Mouse (Mus musculus): ENCODE measurements around the gene Map7. TPM values are rescaled to one million over a fixed set of nuclear protein-coding genes. Genes with fewer than 3 reads are reported as not detected.

Gene Map7
- polyA plus RNA-seq (2015; fragmentation: Nextera tagmentation; extraction: Ambion mirVana): 6.4 and 7.2 TPM in 2 replicates

GRCm38 (mm10) chr10:20148130-20148772 is at the start of gene Map7:
TSS of gene Map7 (plus strand) at chr10:20148471.
- Histone ChIP-seq H3K4me3 (peak within 1 kb of the TSS; percentile 61), H3K4me1 (replicated peaks) (peaks cover 12% of the 10 kb centered on the region), H3K36me3 (no peaks in the 10 kb centered on the region), H3K4me2 (peak within 1 kb of the TSS; percentile 95), H3K9me3 (replicated peaks) (no peaks in the 10 kb centered on the region), H3K27ac (peak within 1 kb of the TSS; percentile 59), H3K27me3 (peaks cover 16% of the 10 kb centered on the region; the same call in 1 of the 2 replicates), H3K9ac (peak within 1 kb of the TSS; percentile 79)
- WGBS: 5% methylated on average over 51 of the region's 51 CpGs
- ATAC-seq (replicated peaks; ENCODE audit: insufficient number of reproducible peaks, insufficient read depth, low FRiP score, low read depth): no peak; the same call in 1 of the 2 replicates

DNA sequence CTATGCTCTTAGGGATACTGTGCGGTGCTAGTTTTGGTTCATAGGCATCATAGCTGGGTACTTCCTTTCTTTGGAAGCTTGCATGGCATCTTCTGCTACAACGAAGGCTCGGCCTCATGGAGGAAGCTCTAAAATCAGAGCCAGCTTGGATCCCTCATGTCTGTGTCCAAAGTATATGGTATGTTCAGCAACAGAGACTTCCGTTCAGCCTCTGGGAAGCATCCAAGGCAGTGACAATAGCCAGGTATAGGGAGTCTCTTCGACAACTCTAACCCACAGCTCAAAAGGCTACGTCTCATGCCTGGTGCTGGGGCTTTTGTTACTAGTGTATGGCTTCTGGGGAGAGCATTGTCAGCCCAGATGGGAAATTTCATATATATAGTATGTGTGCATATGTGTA is 46.8 kb upstream of the Map7 start:
- H3K9me3 ChIP-seq (replicated peaks): no peaks in the 10 kb centered on the region
- no peak overlapping the region for H3K4me3 ChIP-seq
- H3K9ac ChIP-seq: no peak overlapping the region
- peaks cover 17% of the 10 kb centered on the region for H3K4me1 ChIP-seq (replicated peaks)
- peaks cover 15% of the 10 kb centered on the region; the same call in 1 of the 2 replicates for H3K36me3 ChIP-seq
- ATAC-seq (replicated peaks; ENCODE audit: insufficient number of reproducible peaks, insufficient read depth, low FRiP score, low read depth): no peak
- no peak overlapping the region for H3K4me2 ChIP-seq
- H3K27me3 ChIP-seq: no peaks in the 10 kb centered on the region
- no peak overlapping the region for H3K27ac ChIP-seq
- 92% methylated on average over 6 of the region's 6 CpGs for WGBS

DNA sequence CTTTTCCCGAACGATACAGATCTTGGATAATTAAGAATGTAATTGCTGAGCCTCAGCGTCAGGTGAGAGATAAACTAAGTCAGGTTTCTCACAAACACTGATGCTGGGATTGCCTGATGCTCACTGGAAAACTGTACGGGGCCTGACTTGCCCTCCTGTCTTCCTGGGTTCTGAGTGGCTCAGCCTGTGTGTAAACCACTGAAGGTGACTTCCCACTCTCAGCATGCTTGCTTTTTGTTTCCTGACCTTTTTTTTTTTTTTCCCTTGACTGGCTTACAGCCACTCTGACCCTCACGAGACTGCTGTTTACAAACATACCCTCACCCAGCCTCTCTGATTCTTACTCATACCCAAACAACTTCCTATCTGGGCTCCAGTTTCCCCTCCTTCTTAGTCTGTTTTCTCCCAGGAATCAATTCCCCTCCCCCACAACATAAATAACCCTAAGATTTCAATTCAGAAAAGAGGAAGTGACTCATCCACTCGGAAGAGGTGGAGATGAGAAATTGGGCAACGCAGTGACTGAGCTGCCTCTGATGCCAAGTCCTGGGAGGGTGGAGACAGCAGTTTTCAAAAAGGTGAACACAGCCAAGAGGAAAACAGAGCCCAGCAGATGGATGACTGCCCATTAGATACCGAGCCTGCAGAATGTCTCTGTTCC is 43.9 kb upstream of the Map7 start:
- Histone ChIP-seq H3K9me3 (replicated peaks) (no peaks in the 10 kb centered on the region), H3K4me2 (no peak overlapping the region), H3K27ac (peak overlapping the region; percentile 51), H3K9ac (no peak overlapping the region), H3K36me3 (peaks cover 25% of the 10 kb centered on the region; the same call in 1 of the 2 replicates), H3K4me1 (replicated peaks) (peaks cover 17% of the 10 kb centered on the region), H3K4me3 (no peak overlapping the region), H3K27me3 (no peaks in the 10 kb centered on the region)
- 46% methylated on average over 8 of the region's 8 CpGs for WGBS
- peak; percentile 79 for ATAC-seq (replicated peaks; ENCODE audit: insufficient number of reproducible peaks, insufficient read depth, low FRiP score, low read depth)

- ATAC-seq (replicated peaks; ENCODE audit: insufficient number of reproducible peaks, insufficient read depth, low FRiP score, low read depth): no peak
- Histone ChIP-seq H3K9ac (no peak overlapping the region), H3K4me3 (no peak overlapping the region), H3K4me1 (replicated peaks) (peaks cover 17% of the 10 kb centered on the region), H3K4me2 (no peak overlapping the region), H3K27me3 (no peaks in the 10 kb centered on the region), H3K27ac (0 out of 2 replicates have a peak overlapping the region, but pooled peaks have one; percentile 51), H3K9me3 (replicated peaks) (no peaks in the 10 kb centered on the region), H3K36me3 (peaks cover 16% of the 10 kb centered on the region; the same call in 1 of the 2 replicates)
- WGBS: 69% methylated on average over 4 of the region's 4 CpGs
These were observed 42.7 kb upstream of the Map7 start for GRCm38 (mm10) chr10:20105575-20105974.

GRCm38 (mm10) chr10:20107031-20107430 is 41.2 kb upstream of the Map7 start:
- H3K4me2 ChIP-seq: no peak overlapping the region
- no peak for ATAC-seq (replicated peaks; ENCODE audit: insufficient number of reproducible peaks, insufficient read depth, low FRiP score, low read depth)
- no peaks in the 10 kb centered on the region for H3K27me3 ChIP-seq
- H3K4me1 ChIP-seq (replicated peaks): peaks cover 17% of the 10 kb centered on the region
- H3K27ac ChIP-seq: no peak overlapping the region
- no peak overlapping the region for H3K4me3 ChIP-seq
- H3K36me3 ChIP-seq: peaks cover 12% of the 10 kb centered on the region; the same call in 1 of the 2 replicates
- no peak overlapping the region for H3K9ac ChIP-seq
- no peaks in the 10 kb centered on the region for H3K9me3 ChIP-seq (replicated peaks)
- 91% methylated on average over 14 of the region's 14 CpGs for WGBS

DNA sequence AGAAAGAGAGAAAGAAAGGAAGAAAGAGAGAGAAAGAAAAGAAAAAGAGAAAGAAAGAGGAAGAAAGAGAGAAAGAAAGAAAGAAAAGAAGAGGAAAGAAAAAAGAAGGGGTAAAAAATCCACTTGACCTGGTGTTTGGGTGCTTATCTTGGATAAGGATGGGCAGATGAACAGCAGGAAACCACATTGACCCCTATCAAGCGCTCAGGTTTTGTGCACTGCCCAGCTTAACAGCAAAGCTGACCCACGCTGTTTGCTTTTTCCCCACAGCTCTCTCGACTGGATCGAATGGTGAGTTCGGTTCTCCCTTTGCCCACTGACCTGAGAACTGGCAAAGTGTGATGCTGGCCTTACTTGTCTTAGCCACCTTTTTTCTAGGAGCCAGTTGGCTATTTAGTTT is 36.8 kb upstream of the Map7 start:
- Histone ChIP-seq H3K36me3 (peaks cover 12% of the 10 kb centered on the region; the same call in 1 of the 2 replicates), H3K9ac (no peak overlapping the region), H3K4me2 (no peak overlapping the region), H3K4me3 (no peak overlapping the region), H3K9me3 (replicated peaks) (no peaks in the 10 kb centered on the region), H3K27ac (no peak overlapping the region), H3K27me3 (no peaks in the 10 kb centered on the region), H3K4me1 (replicated peaks) (no peaks in the 10 kb centered on the region)
- no peak for ATAC-seq (replicated peaks; ENCODE audit: insufficient number of reproducible peaks, insufficient read depth, low FRiP score, low read depth)
- 86% methylated on average over 5 of the region's 5 CpGs for WGBS

GRCm38 (mm10) chr10:20112026-20112973 is 36.0 kb upstream of the Map7 start:
- no peak overlapping the region for H3K27ac ChIP-seq
- no peak overlapping the region for H3K9ac ChIP-seq
- H3K36me3 ChIP-seq: peaks cover 9% of the 10 kb centered on the region; the same call in 1 of the 2 replicates
- no peaks in the 10 kb centered on the region for H3K9me3 ChIP-seq (replicated peaks)
- no peaks in the 10 kb centered on the region for H3K27me3 ChIP-seq
- 75% methylated on average over 18 of the region's 18 CpGs for WGBS
- H3K4me2 ChIP-seq: no peak overlapping the region
- H3K4me1 ChIP-seq (replicated peaks): no peaks in the 10 kb centered on the region
- H3K4me3 ChIP-seq: no peak overlapping the region
- ATAC-seq (replicated peaks; ENCODE audit: insufficient number of reproducible peaks, insufficient read depth, low FRiP score, low read depth): no peak

- Histone ChIP-seq H3K4me2 (no peak overlapping the region), H3K36me3 (peaks cover 12% of the 10 kb centered on the region; the same call in 1 of the 2 replicates), H3K9ac (no peak overlapping the region), H3K4me3 (no peak overlapping the region), H3K27ac (no peak overlapping the region), H3K4me1 (replicated peaks) (no peaks in the 10 kb centered on the region), H3K9me3 (replicated peaks) (no peaks in the 10 kb centered on the region), H3K27me3 (no peaks in the 10 kb centered on the region)
- 92% methylated on average over 15 of the region's 15 CpGs for WGBS
- no peak for ATAC-seq (replicated peaks; ENCODE audit: insufficient number of reproducible peaks, insufficient read depth, low FRiP score, low read depth)
These were observed 28.5 kb upstream of the Map7 start for GRCm38 (mm10) chr10:20119504-20120425.

GRCm38 (mm10) chr10:20121981-20122380 is 26.3 kb upstream of the Map7 start:
- Histone ChIP-seq H3K4me1 (replicated peaks) (no peaks in the 10 kb centered on the region), H3K27me3 (no peaks in the 10 kb centered on the region), H3K4me2 (no peak overlapping the region), H3K27ac (no peak overlapping the region), H3K9ac (no peak overlapping the region), H3K9me3 (replicated peaks) (no peaks in the 10 kb centered on the region), H3K36me3 (peaks cover 12% of the 10 kb centered on the region; the same call in 1 of the 2 replicates), H3K4me3 (no peak overlapping the region)
- 89% methylated on average over 4 of the region's 4 CpGs for WGBS
- no peak for ATAC-seq (replicated peaks; ENCODE audit: insufficient number of reproducible peaks, insufficient read depth, low FRiP score, low read depth)

DNA sequence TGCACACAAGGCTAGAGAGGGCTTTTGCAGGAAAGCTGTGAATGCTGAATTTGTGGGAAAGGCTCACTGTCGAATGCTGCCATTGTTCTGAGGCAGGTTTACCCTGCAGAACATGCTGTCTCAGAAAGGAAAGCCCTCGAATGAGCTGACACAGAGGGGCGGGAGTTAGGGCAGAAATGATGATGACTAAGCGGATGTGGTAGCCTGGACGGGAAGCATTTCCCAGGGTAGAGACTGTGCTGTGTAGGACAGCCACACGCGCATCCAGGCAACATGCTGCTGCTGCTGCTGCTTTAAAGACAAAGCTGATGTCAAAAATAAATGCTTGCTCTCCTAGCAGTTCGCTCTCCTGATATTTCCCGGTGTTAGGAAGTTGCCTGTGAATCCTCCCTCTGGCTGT is 24.9 kb upstream of the Map7 start:
- no peaks in the 10 kb centered on the region for H3K4me1 ChIP-seq (replicated peaks)
- H3K9ac ChIP-seq: no peak overlapping the region
- H3K4me2 ChIP-seq: no peak overlapping the region
- peaks cover 15% of the 10 kb centered on the region; the same call in 1 of the 2 replicates for H3K36me3 ChIP-seq
- no peak overlapping the region for H3K4me3 ChIP-seq
- H3K27ac ChIP-seq: no peak overlapping the region
- no peak for ATAC-seq (replicated peaks; ENCODE audit: insufficient number of reproducible peaks, insufficient read depth, low FRiP score, low read depth)
- no peaks in the 10 kb centered on the region for H3K27me3 ChIP-seq
- WGBS: 41% methylated on average over 9 of the region's 9 CpGs
- H3K9me3 ChIP-seq (replicated peaks): no peaks in the 10 kb centered on the region
